Mouse (Mus musculus) heart, embryonic 10.5 days (tissue): Measurements from ENCODE around the gene Sgms2. TPM values are rescaled to one million over a fixed set of nuclear protein-coding genes. Genes with fewer than 3 reads are reported as not detected.

Experiments used
- DNase-seq: peaks from one replicate; pipeline ENCODE4 v3.0.0-alpha.2; 2017; ENCODE audit warnings: low spot score
- H3K27ac ChIP-seq: fragments of 300-500 bp; sonication (generic); 2 replicates; pipeline ENCODE4 v1.5.1; 2016; ENCODE audit warnings: mild to moderate bottlenecking
- H3K27me3 ChIP-seq: fragments of 300-500 bp; sonication (generic); 2 replicates; pipeline ENCODE4 v1.6.1; 2016; ENCODE audit warnings: mild to moderate bottlenecking; ENCODE audit not compliant: poor library complexity, insufficient read depth, severe bottlenecking
- H3K36me3 ChIP-seq: fragments of 300-500 bp; sonication (generic); 2 replicates; pipeline ENCODE4 v1.6.1; 2016; ENCODE audit warnings: mild to moderate bottlenecking, moderate library complexity
- H3K4me1 ChIP-seq: fragments of 300-500 bp; sonication (generic); 2 replicates; pipeline ENCODE4 v1.6.1; 2016; ENCODE audit warnings: mild to moderate bottlenecking
- H3K4me3 ChIP-seq: fragments of 300-500 bp; sonication (generic); 2 replicates; pipeline ENCODE4 v1.5.1; 2016; ENCODE audit warnings: mild to moderate bottlenecking, moderate library complexity
- H3K9me3 ChIP-seq: fragments of 300-500 bp; sonication (generic); 2 replicates; pipeline ENCODE4 v1.6.1; 2016; ENCODE audit warnings: mild to moderate bottlenecking, moderate library complexity
- WGBS: fragments of 180-500 bp; shearing (Covaris S2); methylation state at CpG from one replicate; pipeline ENCODE4 v1.1.7; 2016; 5-methylcytosine and 5-hydroxymethylcytosine counted together
- polyA plus RNA-seq: library from polyadenylated mRNA; unstranded; fragments of >200 nt; fragmentation: Nextera tagmentation; extraction: Ambion mirVana; gene quantifications from 2 replicates; pipeline ENCODE4 v1.2.1, GENCODE M21; 2016

Sgms2 gene
- polyA plus RNA-seq, 1 experiment from 2014 or later, result 1.9 TPM

- no peaks in the 10 kb centered on the region for H3K27me3 ChIP-seq
- peak overlapping the region; percentile 18; the same call in 1 of the 2 replicates for H3K27ac ChIP-seq
- WGBS, result 63% methylated on average over 23 of the region's 23 CpGs
- H3K9me3 ChIP-seq, result no peaks in the 10 kb centered on the region
- no peak for DNase-seq
- no peaks in the 10 kb centered on the region for H3K36me3 ChIP-seq
- peaks cover 14% of the 10 kb centered on the region for H3K4me1 ChIP-seq
- H3K4me3 ChIP-seq, result peak overlapping the region; percentile 19; the same call in 1 of the 2 replicates
Measured at GRCm38 (mm10) chr3:131364632-131365446, 126.4 kb downstream of the Sgms2 start.

- no peaks in the 10 kb centered on the region for H3K9me3 ChIP-seq
- peaks cover 14% of the 10 kb centered on the region for H3K4me1 ChIP-seq
- WGBS, result 30% methylated on average over 8 of the region's 8 CpGs
- H3K27ac ChIP-seq, result 0 out of 2 replicates have a peak overlapping the region, but pooled peaks have one; percentile 18
- peak overlapping the region; percentile 19; the same call in 1 of the 2 replicates for H3K4me3 ChIP-seq
- DNase-seq, result no peak
- no peaks in the 10 kb centered on the region for H3K27me3 ChIP-seq
- H3K36me3 ChIP-seq, result no peaks in the 10 kb centered on the region
Measured at GRCm38 (mm10) chr3:131364194-131364593, 127.0 kb downstream of the Sgms2 start.

- no peak overlapping the region for H3K4me3 ChIP-seq
- no peaks in the 10 kb centered on the region for H3K27me3 ChIP-seq
- no peaks in the 10 kb centered on the region for H3K9me3 ChIP-seq
- no peak for DNase-seq
- H3K27ac ChIP-seq, result no peak overlapping the region
- H3K4me1 ChIP-seq, result peaks cover 14% of the 10 kb centered on the region
- no peaks in the 10 kb centered on the region for H3K36me3 ChIP-seq
- 83% methylated on average over 14 of the region's 14 CpGs for WGBS
Measured at GRCm38 (mm10) chr3:131363602-131364001, 127.6 kb downstream of the Sgms2 start.

GRCm38 (mm10) chr3:131361960-131362359, 129.3 kb downstream of the Sgms2 start:
- no peak overlapping the region for H3K27ac ChIP-seq
- no peak overlapping the region for H3K4me3 ChIP-seq
- peaks cover 14% of the 10 kb centered on the region for H3K4me1 ChIP-seq
- H3K9me3 ChIP-seq, result no peaks in the 10 kb centered on the region
- no peak for DNase-seq
- WGBS, result 86% methylated on average over 4 of the region's 4 CpGs
- no peaks in the 10 kb centered on the region for H3K36me3 ChIP-seq
- no peaks in the 10 kb centered on the region for H3K27me3 ChIP-seq

- Histone ChIP-seq H3K27ac (no peak overlapping the region), H3K9me3 (no peaks in the 10 kb centered on the region), H3K27me3 (no peaks in the 10 kb centered on the region), H3K36me3 (no peaks in the 10 kb centered on the region), H3K4me3 (no peak overlapping the region), H3K4me1 (peaks cover 4% of the 10 kb centered on the region; the same call in 1 of the 2 replicates)
- WGBS, result 79% methylated on average over 5 of the region's 5 CpGs
- no peak for DNase-seq
Measured at GRCm38 (mm10) chr3:131359011-131359410, 132.2 kb downstream of the Sgms2 start.

- no peak for DNase-seq
- WGBS, result 69% methylated on average over 5 of the region's 5 CpGs
- Histone ChIP-seq H3K27ac (no peak overlapping the region), H3K27me3 (no peaks in the 10 kb centered on the region), H3K4me1 (no peaks in the 10 kb centered on the region), H3K36me3 (no peaks in the 10 kb centered on the region), H3K9me3 (no peaks in the 10 kb centered on the region), H3K4me3 (no peak overlapping the region)
Measured at GRCm38 (mm10) chr3:131358205-131358604, 133.0 kb downstream of the Sgms2 start.

GRCm38 (mm10) chr3:131357643-131358042, 133.6 kb downstream of the Sgms2 start:
- Histone ChIP-seq H3K9me3 (no peaks in the 10 kb centered on the region), H3K4me3 (no peak overlapping the region), H3K27me3 (no peaks in the 10 kb centered on the region), H3K27ac (no peak overlapping the region), H3K36me3 (no peaks in the 10 kb centered on the region), H3K4me1 (no peaks in the 10 kb centered on the region)
- no peak for DNase-seq
- WGBS, result 70% methylated on average over 3 of the region's 3 CpGs

GRCm38 (mm10) chr3:131356026-131356425, 135.2 kb downstream of the Sgms2 start:
- no peaks in the 10 kb centered on the region for H3K9me3 ChIP-seq
- no peak overlapping the region for H3K27ac ChIP-seq
- H3K4me1 ChIP-seq, result no peaks in the 10 kb centered on the region
- H3K27me3 ChIP-seq, result no peaks in the 10 kb centered on the region
- no peaks in the 10 kb centered on the region for H3K36me3 ChIP-seq
- DNase-seq, result no peak
- no peak overlapping the region for H3K4me3 ChIP-seq
- 62% methylated on average over 5 of the region's 5 CpGs for WGBS

GRCm38 (mm10) chr3:131350539-131350938, 140.7 kb downstream of the Sgms2 start:
- no peak overlapping the region for H3K4me3 ChIP-seq
- no peaks in the 10 kb centered on the region for H3K9me3 ChIP-seq
- H3K27me3 ChIP-seq, result no peaks in the 10 kb centered on the region
- H3K4me1 ChIP-seq, result no peaks in the 10 kb centered on the region
- H3K36me3 ChIP-seq, result no peaks in the 10 kb centered on the region
- 88% methylated on average over 7 of the region's 7 CpGs for WGBS
- DNase-seq, result no peak
- no peak overlapping the region for H3K27ac ChIP-seq

- Histone ChIP-seq H3K27me3 (no peaks in the 10 kb centered on the region), H3K27ac (no peak overlapping the region), H3K9me3 (no peaks in the 10 kb centered on the region), H3K4me3 (no peak overlapping the region), H3K36me3 (no peaks in the 10 kb centered on the region), H3K4me1 (no peaks in the 10 kb centered on the region)
- 85% methylated on average over 6 of the region's 6 CpGs for WGBS
- DNase-seq, result no peak
Measured at GRCm38 (mm10) chr3:131349013-131349412, 142.2 kb downstream of the Sgms2 start.

- no peak overlapping the region for H3K27ac ChIP-seq
- no peaks in the 10 kb centered on the region for H3K9me3 ChIP-seq
- H3K36me3 ChIP-seq, result no peaks in the 10 kb centered on the region
- H3K4me3 ChIP-seq, result no peak overlapping the region
- WGBS, result 80% methylated on average over 3 of the region's 3 CpGs
- H3K4me1 ChIP-seq, result no peaks in the 10 kb centered on the region
- no peak for DNase-seq
- no peaks in the 10 kb centered on the region for H3K27me3 ChIP-seq
Measured at GRCm38 (mm10) chr3:131348579-131348950, 142.6 kb downstream of the Sgms2 start.

- Histone ChIP-seq H3K36me3 (no peaks in the 10 kb centered on the region), H3K27me3 (no peaks in the 10 kb centered on the region), H3K4me1 (no peaks in the 10 kb centered on the region), H3K4me3 (no peak overlapping the region), H3K9me3 (no peaks in the 10 kb centered on the region), H3K27ac (no peak overlapping the region)
- DNase-seq, result no peak
- 60% methylated on average over 6 of the region's 6 CpGs for WGBS
Measured at GRCm38 (mm10) chr3:131347831-131348578, 143.2 kb downstream of the Sgms2 start.

GRCm38 (mm10) chr3:131345903-131346302, 145.3 kb downstream of the Sgms2 start:
- WGBS, result 90% methylated on average over 6 of the region's 6 CpGs
- Histone ChIP-seq H3K4me3 (no peak overlapping the region), H3K4me1 (no peaks in the 10 kb centered on the region), H3K27ac (no peak overlapping the region), H3K27me3 (no peaks in the 10 kb centered on the region), H3K36me3 (no peaks in the 10 kb centered on the region), H3K9me3 (no peaks in the 10 kb centered on the region)
- DNase-seq, result no peak
